Mouse (Mus musculus) limb, embryonic 15.5 days (tissue): ENCODE measurements at regions not wholly inside any gene's neighbourhood (a gene's known extent, or its start where the extent isn't known, plus 50 kb on each side); places are given as distances from the start of the nearest gene placed in this dataset.
"Not testable (repeated sequence)": the region's sequence is repeated elsewhere in the genome, so short reads cannot be mapped to it uniquely, and the experiment has no call there.

ENCODE experiments used
- ATAC-seq: fragments of 200-750 bp; cut with Nextera tagmentation; 2 replicates; pipeline ENCODE4 v1.8.0; 2017; ENCODE audit warnings: low read depth, moderate TSS enrichment; ENCODE audit not compliant: insufficient number of reproducible peaks, low FRiP score, low TSS enrichment
- H3K27ac ChIP-seq: fragments of 300-500 bp; sonication (generic); 2 replicates; pipeline ENCODE4 v1.5.1; 2015; ENCODE audit warnings: moderate library complexity, mild to moderate bottlenecking, inconsistent platforms
- H3K27me3 ChIP-seq: fragments of 300-500 bp; sonication (generic); 2 replicates; pipeline ENCODE4 v1.6.1; 2015; ENCODE audit warnings: inconsistent platforms
- H3K36me3 ChIP-seq: fragments of 300-500 bp; sonication (generic); 2 replicates; pipeline ENCODE4 v1.6.1; 2015; ENCODE audit warnings: inconsistent platforms
- H3K4me1 ChIP-seq: fragments of 300-500 bp; sonication (generic); 2 replicates; pipeline ENCODE4 v1.6.1; 2015; ENCODE audit warnings: inconsistent platforms
- H3K4me2 ChIP-seq: fragments of 300-500 bp; sonication (generic); 2 replicates; pipeline ENCODE4 v1.6.1; 2015; ENCODE audit warnings: mild to moderate bottlenecking, inconsistent platforms
- H3K4me3 ChIP-seq: fragments of 300-500 bp; sonication (generic); 2 replicates; pipeline ENCODE4 v1.5.1; 2015; ENCODE audit warnings: mild to moderate bottlenecking, inconsistent platforms
- H3K9ac ChIP-seq: fragments of 300-500 bp; sonication (generic); 2 replicates; pipeline ENCODE4 v1.6.1; 2015; ENCODE audit warnings: inconsistent platforms
- H3K9me3 ChIP-seq: fragments of 300-500 bp; sonication (generic); 2 replicates; pipeline ENCODE4 v1.6.1; 2016; ENCODE audit warnings: inconsistent platforms
- WGBS: fragments of 180-500 bp; shearing (Covaris S2); methylation state at CpG from one replicate; pipeline ENCODE4 v1.1.7; 2015; 5-methylcytosine and 5-hydroxymethylcytosine counted together

DNA sequence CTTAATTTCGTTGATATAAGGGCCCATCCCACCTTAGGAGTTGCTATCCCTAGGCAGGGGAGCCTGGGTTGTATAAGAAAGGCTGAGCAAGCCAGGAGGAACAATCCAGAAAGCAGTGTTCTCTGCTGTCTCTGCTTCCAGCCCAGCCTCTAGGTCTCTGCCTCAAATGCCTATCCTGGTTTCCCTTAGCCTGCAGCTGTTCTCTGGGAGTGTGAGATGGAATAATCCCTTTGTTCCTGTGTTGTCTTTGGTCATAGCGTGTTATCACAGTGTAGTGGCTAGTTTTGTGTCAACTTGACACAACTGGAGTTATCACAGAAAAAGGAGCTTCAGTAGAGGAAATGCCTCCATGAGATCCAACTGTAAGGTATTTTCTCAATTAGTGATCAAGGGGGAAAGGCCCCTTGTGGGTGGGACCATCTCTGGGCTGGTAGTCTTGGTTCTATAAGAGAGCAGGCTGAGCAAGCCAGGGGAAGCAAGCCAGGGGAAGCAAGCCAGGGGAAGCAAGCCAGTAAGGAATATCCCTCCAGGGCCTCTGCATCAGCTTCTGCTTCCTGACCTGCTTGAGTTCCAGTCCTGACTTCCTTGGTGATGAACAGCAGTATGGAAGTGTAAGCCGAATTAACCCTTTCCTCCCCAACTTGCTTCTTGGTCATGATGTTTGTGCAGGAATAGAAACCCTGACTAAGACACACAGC, 64.0 kb downstream of the Rhob start:
- Histone ChIP-seq H3K4me1 (peaks cover 58% of the 10 kb centered on the region), H3K27ac (peak overlapping the region; percentile 28; the same call in 1 of the 2 replicates)
- H3K4me3 ChIP-seq, ATAC-seq, H3K36me3 ChIP-seq, H3K9me3 ChIP-seq, H3K4me2 ChIP-seq, H3K27me3 ChIP-seq, H3K9ac ChIP-seq: not testable (repeated sequence)
- 64% methylated on average over 3 of the region's 3 CpGs for WGBS

DNA sequence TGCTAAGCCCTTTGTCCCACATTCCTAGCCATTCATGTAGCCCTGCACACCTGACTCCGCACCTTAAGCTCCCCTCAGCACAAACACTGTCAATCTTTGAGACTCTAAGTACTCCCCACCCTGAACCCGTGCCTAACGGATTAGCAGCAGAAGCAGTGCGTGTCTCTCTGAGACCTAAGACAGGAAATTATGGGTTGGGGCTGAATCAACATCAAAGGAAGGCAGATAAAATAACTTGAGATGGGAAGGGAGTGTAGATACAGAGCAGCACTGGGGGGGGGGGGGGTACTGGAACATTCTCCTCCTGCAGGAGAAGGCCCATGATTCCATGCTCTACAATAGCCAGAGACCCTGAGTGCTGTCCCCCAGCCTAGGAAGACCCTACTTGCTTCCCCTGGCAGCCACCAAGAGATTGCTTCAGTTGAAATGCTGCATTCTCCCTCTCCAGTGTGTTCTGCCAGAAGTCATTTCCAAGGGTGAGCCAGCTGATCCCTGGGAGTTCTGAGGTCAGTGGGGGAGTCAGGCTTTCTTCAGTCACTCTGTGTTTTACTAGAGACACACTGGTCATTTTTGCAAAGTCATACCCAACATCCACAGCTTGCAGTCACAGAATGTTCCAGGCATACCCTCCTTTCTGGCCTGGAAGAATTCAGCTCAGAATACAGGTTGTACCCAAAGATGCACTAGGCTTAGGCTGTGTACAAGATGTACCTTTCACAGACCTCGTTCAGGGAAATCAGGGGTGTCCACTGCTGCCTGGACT, 71.4 kb downstream of the Rhob start:
- Histone ChIP-seq H3K9ac (no peak overlapping the region), H3K27me3 (no peaks in the 10 kb centered on the region), H3K36me3 (no peaks in the 10 kb centered on the region), H3K9me3 (no peaks in the 10 kb centered on the region), H3K4me2 (no peak overlapping the region), H3K4me3 (no peak overlapping the region), H3K4me1 (peaks cover 17% of the 10 kb centered on the region), H3K27ac (no peak overlapping the region)
- WGBS: 62% methylated on average over 5 of the region's 5 CpGs
- no peak for ATAC-seq

DNA sequence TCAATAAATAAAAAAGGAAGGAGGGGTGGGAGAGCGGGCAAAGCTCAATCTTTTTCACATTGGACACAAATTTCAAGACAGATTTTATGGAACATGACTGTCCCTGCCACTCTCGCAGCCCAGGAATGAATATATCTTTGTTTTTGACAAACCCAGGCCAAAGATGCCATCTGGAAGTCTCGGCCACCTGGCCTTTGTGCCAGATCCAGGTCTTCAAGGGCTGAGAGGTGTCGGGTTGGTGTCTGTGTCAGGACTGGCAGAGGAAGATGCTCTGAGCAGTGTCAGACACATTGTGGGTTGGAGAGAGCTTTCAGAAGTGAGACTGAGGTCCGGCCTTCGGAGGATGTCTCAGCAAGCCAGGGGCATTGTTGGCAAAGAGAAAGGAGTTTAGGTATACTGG, 75.3 kb downstream of the Rhob start:
- no peak overlapping the region for H3K4me2 ChIP-seq
- no peaks in the 10 kb centered on the region for H3K4me1 ChIP-seq
- no peaks in the 10 kb centered on the region for H3K36me3 ChIP-seq
- H3K9ac ChIP-seq: no peak overlapping the region
- WGBS: 86% methylated on average over 6 of the region's 6 CpGs
- H3K4me3 ChIP-seq: no peak overlapping the region
- no peaks in the 10 kb centered on the region for H3K27me3 ChIP-seq
- H3K27ac ChIP-seq: no peak overlapping the region
- H3K9me3 ChIP-seq: no peaks in the 10 kb centered on the region
- ATAC-seq: no peak

DNA sequence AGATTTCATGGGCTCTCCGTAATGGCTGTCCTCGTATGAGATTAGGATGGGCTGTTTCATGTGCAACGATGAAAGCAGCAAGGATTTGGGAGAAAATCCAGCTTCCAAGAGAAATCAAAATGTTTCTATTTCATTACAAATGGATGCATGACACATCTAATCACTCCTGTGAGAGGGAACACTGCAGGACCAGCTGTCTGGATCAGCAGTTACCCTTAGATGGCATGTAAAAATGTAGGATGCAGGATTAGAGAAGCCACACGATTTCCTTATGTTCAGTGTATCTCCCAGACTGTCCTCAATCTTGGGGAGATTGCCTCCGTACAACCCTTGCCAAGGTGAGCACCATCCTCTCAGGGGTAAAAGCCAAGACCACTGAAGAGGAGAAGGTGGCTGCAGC, 77.1 kb downstream of the Rhob start:
- Histone ChIP-seq H3K36me3 (no peaks in the 10 kb centered on the region), H3K4me1 (no peaks in the 10 kb centered on the region), H3K4me2 (no peak overlapping the region), H3K9me3 (no peaks in the 10 kb centered on the region), H3K4me3 (no peak overlapping the region), H3K27ac (no peak overlapping the region), H3K27me3 (no peaks in the 10 kb centered on the region), H3K9ac (no peak overlapping the region)
- ATAC-seq: no peak
- WGBS: 48% methylated on average over 5 of the region's 5 CpGs

DNA sequence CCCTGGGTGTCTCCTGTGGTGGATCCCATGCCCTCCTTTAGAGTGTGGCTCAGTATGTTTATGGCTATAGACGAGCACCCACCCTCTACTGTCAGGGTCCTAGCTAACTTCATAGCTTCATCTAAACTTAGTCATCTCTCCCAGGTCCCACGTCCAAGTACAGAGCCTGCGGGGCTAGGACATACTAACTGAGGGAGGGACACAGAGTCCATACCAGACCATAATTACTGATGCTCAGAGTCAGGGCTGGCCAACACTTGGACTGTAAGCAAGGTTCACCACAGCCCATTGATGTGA, 78.6 kb downstream of the Rhob start:
- no peak for ATAC-seq
- H3K9me3 ChIP-seq: no peaks in the 10 kb centered on the region
- WGBS: 87% methylated on average over 3 of the region's 3 CpGs
- H3K4me2 ChIP-seq: no peak overlapping the region
- H3K27me3 ChIP-seq: no peaks in the 10 kb centered on the region
- H3K4me1 ChIP-seq: no peaks in the 10 kb centered on the region
- no peak overlapping the region for H3K9ac ChIP-seq
- H3K27ac ChIP-seq: no peak overlapping the region
- no peaks in the 10 kb centered on the region for H3K36me3 ChIP-seq
- H3K4me3 ChIP-seq: no peak overlapping the region

DNA sequence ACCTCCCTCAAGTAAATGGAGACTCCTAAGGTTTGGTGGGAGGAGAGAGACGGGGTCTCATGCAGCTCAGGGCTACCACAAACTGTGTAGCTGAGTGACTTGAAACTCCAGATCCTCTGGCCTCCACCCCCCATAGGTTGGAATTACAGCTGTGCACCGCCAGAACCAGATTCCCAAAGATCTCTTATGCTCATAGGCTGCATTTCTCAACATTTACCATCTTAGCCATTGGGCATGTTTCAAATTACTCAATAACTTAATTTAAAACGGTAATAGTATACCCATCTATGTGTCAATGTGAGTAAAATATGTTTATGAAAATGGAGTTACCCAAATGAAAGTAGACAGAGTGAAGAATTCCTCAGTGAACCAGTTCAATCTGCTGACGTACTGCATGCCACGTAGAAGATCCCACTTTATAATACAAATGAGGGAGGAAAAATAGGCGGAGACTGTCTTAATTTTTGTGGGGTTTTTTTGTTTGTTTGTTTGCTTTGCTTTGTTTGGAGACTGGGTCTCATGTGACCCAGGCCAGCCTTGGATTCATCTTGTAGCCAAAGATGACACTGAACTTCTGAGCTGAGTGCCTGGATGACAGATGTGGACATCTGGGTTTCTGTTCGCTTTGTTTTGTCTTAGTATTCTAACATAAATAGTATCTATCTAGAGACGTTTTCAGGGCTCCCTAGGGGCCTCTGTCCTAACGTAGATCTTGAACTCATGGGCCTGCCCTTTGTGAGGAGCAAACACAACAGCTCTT, 79.1 kb downstream of the Rhob start:
- no peak overlapping the region for H3K4me2 ChIP-seq
- H3K4me1 ChIP-seq: no peaks in the 10 kb centered on the region
- H3K36me3 ChIP-seq: no peaks in the 10 kb centered on the region
- H3K4me3 ChIP-seq: no peak overlapping the region
- ATAC-seq: no peak
- H3K27me3 ChIP-seq: no peaks in the 10 kb centered on the region
- WGBS: 74% methylated on average over 9 of the region's 9 CpGs
- H3K9me3 ChIP-seq: no peaks in the 10 kb centered on the region
- no peak overlapping the region for H3K9ac ChIP-seq
- H3K27ac ChIP-seq: no peak overlapping the region

DNA sequence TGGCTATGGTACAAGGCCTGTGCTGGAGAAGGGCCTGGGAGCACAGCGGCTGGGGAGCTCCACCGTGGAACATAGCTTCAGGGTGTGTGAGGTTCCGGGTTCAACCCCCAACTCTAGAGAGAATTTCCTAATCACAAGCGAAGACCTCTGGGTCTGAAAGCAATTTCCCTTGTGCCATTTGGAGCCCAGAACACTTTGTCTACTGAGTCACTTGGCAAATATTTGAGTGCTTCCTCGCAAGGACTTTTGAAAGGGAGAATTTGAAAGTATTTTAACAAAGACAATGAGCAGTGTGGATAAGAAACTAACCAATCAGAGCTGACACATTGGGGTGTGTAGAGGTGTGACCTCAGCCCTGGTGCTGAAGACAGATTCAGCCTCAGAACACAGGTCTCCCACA, 80.9 kb downstream of the Rhob start:
- Histone ChIP-seq H3K36me3 (no peaks in the 10 kb centered on the region), H3K4me1 (no peaks in the 10 kb centered on the region), H3K9me3 (no peaks in the 10 kb centered on the region), H3K4me2 (no peak overlapping the region), H3K9ac (no peak overlapping the region), H3K4me3 (no peak overlapping the region), H3K27me3 (no peaks in the 10 kb centered on the region), H3K27ac (no peak overlapping the region)
- ATAC-seq: no peak
- 74% methylated on average over 5 of the region's 5 CpGs for WGBS

DNA sequence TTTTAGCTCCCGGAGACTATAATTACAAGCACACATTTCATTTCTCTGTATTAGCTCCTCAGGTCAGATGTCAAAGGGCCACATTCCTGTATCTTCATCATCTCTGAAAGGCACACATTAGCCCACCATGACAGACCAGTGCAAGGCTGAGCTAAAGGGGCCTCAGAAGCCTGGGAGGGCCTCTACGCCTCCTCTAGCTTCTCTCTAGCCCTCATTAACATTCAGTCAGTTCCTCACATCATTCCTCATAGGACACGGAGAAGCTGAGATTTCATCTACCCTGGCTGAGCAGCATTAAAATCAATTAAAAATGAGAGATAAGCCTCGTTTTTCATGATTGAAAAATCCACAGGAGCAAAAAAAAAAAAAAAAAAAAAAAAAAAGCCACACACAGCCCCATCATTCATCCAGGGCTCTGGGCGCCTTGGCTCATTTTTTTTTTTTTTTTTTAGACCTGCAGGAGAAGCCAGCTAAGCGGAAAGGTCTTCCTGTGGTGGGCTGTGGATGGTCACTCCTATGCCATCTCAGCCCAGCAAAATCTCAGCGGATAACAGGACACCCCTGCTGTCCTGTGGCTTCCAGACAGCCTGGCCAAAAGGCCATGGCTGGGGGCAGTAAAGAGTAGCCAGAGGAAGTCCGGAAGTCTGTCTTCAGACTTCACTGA, 82.5 kb downstream of the Rhob start:
- no peak overlapping the region for H3K9ac ChIP-seq
- H3K4me3 ChIP-seq: no peak overlapping the region
- no peaks in the 10 kb centered on the region for H3K4me1 ChIP-seq
- no peaks in the 10 kb centered on the region for H3K9me3 ChIP-seq
- no peaks in the 10 kb centered on the region for H3K36me3 ChIP-seq
- H3K27ac ChIP-seq: no peak overlapping the region
- H3K4me2 ChIP-seq: no peak overlapping the region
- no peaks in the 10 kb centered on the region for H3K27me3 ChIP-seq
- no peak for ATAC-seq
- WGBS: 66% methylated on average over 7 of the region's 8 CpGs

DNA sequence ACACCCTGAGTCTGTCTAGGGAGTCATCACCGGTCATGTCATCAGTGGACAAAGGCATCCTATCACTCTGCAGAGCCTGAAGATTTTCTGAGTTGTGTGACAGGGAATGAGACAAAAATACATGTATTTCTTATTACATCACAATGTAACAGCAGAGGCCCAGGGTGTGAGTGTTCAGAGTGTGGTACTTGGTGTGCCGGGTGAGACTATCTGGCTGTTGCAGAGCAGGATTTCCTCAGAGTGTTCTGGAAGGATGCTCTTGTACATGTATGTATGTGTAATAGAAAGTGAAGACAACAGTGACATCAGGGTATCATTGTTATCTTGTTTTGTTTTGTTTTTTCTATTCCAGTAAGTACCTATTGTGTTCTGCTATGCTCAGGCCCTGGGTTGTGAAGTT, 87.7 kb downstream of the Rhob start:
- no peak for ATAC-seq
- H3K4me2 ChIP-seq: no peak overlapping the region
- 92% methylated on average over 2 of the region's 2 CpGs for WGBS

DNA sequence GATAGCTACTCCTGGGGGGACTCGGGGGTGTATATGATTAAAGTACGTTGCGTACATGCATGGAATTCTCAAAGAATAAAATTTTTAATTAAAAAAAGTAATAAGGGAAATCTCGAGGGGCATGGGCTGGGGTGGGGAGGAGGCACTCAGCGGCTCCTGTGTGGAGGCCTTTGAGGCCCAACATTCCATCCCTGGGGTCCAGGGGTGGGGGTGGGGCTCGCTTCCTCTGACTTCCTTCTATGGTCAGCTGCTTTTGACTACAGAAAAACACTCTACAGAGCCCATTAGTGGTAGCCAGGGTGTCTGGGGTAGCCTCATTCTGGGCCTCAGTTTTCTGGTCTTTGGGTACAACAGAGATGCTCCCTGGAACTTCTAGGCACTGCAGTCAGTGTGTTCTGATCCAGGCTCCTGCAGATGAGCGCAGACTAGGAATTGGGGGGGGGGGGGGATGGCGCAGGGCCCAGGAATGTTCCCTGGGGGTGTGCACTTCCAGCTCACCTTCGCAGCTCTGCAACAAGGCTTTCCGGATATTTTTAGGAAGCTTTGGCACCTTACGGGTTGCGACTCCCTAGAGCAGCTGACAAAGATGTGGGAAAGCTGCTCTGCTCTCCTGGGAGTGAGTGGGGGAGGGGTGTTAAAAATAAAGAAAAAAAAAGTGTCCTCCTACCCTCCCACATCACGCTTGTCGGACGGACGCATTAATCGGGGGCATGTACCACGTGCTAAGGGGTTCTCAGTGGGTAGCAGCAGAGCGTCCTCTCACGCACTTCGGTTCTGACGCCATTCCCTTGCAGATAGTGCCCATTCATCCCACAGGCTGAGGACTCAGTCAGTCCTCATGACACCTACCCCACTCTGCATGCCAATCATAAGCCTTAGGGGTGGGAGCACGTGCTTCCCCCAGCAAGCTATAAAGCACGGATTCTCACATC, 89.1 kb downstream of the Rhob start:
- Histone ChIP-seq H3K4me2 (no peak overlapping the region), H3K27ac (no peak overlapping the region), H3K9me3 (no peaks in the 10 kb centered on the region), H3K36me3 (no peaks in the 10 kb centered on the region), H3K27me3 (no peaks in the 10 kb centered on the region), H3K4me3 (no peak overlapping the region), H3K9ac (no peak overlapping the region), H3K4me1 (peaks cover 8% of the 10 kb centered on the region)
- ATAC-seq: no peak
- 44% methylated on average over 24 of the region's 24 CpGs for WGBS

More for the DNA sequence above, 87.7 kb downstream of the Rhob start:
- H3K27ac ChIP-seq: no peak overlapping the region
- peaks cover 8% of the 10 kb centered on the region for H3K4me1 ChIP-seq
- no peak overlapping the region for H3K4me3 ChIP-seq
- H3K27me3 ChIP-seq: no peaks in the 10 kb centered on the region
- no peak overlapping the region for H3K9ac ChIP-seq
- no peaks in the 10 kb centered on the region for H3K9me3 ChIP-seq
- H3K36me3 ChIP-seq: no peaks in the 10 kb centered on the region

DNA sequence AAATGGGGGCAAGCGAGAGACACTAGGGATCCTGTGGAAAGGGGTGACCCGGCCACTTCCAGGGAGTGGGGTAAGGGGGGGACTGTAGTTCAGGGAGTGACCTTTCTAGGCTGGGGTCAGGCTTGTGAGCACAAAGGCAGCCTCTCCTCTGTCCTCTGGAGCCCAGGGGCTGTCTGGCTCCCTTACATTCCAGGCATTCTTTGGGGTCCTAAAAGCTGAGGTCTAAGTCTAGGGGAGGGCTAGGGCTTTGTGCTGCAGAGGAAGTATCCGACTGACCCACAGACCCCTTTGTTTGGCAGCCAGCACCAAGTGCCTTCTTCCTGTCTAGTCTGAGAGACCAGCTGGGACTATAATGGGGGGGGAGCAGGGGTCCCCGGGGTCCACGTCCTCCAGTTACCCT, 88.9 kb downstream of the Hs1bp3 start:
- WGBS: 38% methylated on average over 5 of the region's 5 CpGs
- Histone ChIP-seq H3K27ac (0 out of 2 replicates have a peak overlapping the region, but pooled peaks have one; percentile 43), H3K36me3 (no peaks in the 10 kb centered on the region), H3K9ac (no peak overlapping the region), H3K27me3 (no peaks in the 10 kb centered on the region), H3K4me3 (no peak overlapping the region), H3K9me3 (no peaks in the 10 kb centered on the region), H3K4me2 (no peak overlapping the region), H3K4me1 (peaks cover 7% of the 10 kb centered on the region)
- ATAC-seq: peak; percentile 61; the same call in 1 of the 2 replicates
